Mouse (Mus musculus): ENCODE measurements around the gene Dhrs4.
A peak's percentile ranks its signal among the peaks of the same experiment; 100 is the strongest.

Gene Dhrs4

GRCm38 (mm10) chr14:55486836-55487235, 8.3 kb downstream of the Dhrs4 start:
- no peak for DNase-seq

GRCm38 (mm10) chr14:55490361-55491201, 12.0 kb downstream of the Dhrs4 start, which contains the start of gene Carmil3:
Carmil3 (plus strand) TSS chr14:55490651.
- DNase-seq: peak; percentile 72 to 79

GRCm38 (mm10) chr14:55491291-55491833, 12.8 kb downstream of the Dhrs4 start:
- peak; percentile 24 to 43 for DNase-seq

- DNase-seq: no peak
These were observed 13.5 kb downstream of the Dhrs4 start for GRCm38 (mm10) chr14:55492103-55492502.

GRCm38 (mm10) chr14:55495509-55496240, 17.1 kb downstream of the Dhrs4 start:
- no peak for DNase-seq

- no peak for DNase-seq
These were observed 18.3 kb downstream of the Dhrs4 start for GRCm38 (mm10) chr14:55496761-55497448.

GRCm38 (mm10) chr14:55497449-55497821, 18.9 kb downstream of the Dhrs4 start:
- DNase-seq: peak; percentile 79 to 84

GRCm38 (mm10) chr14:55505612-55506011, 27.1 kb downstream of the Dhrs4 start:
- DNase-seq: no peak

GRCm38 (mm10) chr14:55507801-55508200, 29.2 kb downstream of the Dhrs4 start:
- DNase-seq: no peak

GRCm38 (mm10) chr14:55509540-55509939, 31.0 kb downstream of the Dhrs4 start:
- DNase-seq: no peak

GRCm38 (mm10) chr14:55510125-55510731, 31.7 kb downstream of the Dhrs4 start, which contains the start of gene Cpne6:
Cpne6 (plus strand) TSS chr14:55510445.
- DNase-seq: no peak

GRCm38 (mm10) chr14:55511037-55511436, 32.5 kb downstream of the Dhrs4 start:
- no peak for DNase-seq

GRCm38 (mm10) chr14:55513927-55514326, 35.4 kb downstream of the Dhrs4 start:
- DNase-seq: no peak

- DNase-seq: no peak
These were observed 37.3 kb downstream of the Dhrs4 start for GRCm38 (mm10) chr14:55515846-55516245.

- no peak for DNase-seq
These were observed 40.3 kb downstream of the Dhrs4 start for GRCm38 (mm10) chr14:55518897-55519296.

GRCm38 (mm10) chr14:55519604-55520003, 41.0 kb downstream of the Dhrs4 start:
- DNase-seq: no peak

- DNase-seq: no peak
These were observed 42.1 kb downstream of the Dhrs4 start for GRCm38 (mm10) chr14:55520451-55521361.

- no peak for DNase-seq
These were observed 45.5 kb downstream of the Dhrs4 start for GRCm38 (mm10) chr14:55524062-55524461.

- DNase-seq: no peak
These were observed 46.2 kb downstream of the Dhrs4 start, which contains the start of gene Nrl for GRCm38 (mm10) chr14:55524785-55525184. Nrl (minus strand) TSS chr14:55524981.

GRCm38 (mm10) chr14:55526674-55527073, 48.1 kb downstream of the Dhrs4 start:
- no peak for DNase-seq

- peak in 1 of 2 experiments; percentile 21 for DNase-seq
These were observed 49.4 kb downstream of the Dhrs4 start for GRCm38 (mm10) chr14:55527940-55528339.

Data from thymus, postnatal 36 days (tissue).